Mouse (Mus musculus) adrenal gland (tissue): ENCODE measurements around the gene Setd5.

Experiments
- intact Hi-C: fragments of 180-260 bp; cut with DNase I; formaldehyde crosslinking; loops from one replicate; pipeline ENCODE4 v1.15.1; 2025

Setd5 gene

DNA sequence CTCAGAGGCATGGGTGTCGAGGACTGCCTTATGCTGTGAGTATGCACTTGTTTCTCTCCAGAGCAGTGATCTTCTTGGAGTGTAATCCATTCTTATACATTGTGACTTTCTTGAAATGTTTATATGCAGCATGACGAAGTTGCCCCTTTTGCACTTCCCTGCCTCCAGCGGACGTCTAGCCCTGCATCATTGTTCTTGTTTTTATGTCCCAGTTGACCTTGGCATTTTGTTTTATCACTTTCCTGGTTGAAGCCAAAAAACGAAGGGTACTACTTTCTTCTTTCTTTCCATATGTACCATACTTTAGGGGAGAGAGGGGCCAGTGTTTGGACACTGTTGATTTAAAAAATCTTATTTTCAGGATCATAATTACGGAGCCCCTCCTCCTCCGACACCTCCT, 32.8 kb downstream of the Setd5 start:
- intact Hi-C loops = loop anchor here (5.0 kb wide), 3 partner anchors 37 to 58 kb away; no protein-coding TSS in a partner anchor

DNA sequence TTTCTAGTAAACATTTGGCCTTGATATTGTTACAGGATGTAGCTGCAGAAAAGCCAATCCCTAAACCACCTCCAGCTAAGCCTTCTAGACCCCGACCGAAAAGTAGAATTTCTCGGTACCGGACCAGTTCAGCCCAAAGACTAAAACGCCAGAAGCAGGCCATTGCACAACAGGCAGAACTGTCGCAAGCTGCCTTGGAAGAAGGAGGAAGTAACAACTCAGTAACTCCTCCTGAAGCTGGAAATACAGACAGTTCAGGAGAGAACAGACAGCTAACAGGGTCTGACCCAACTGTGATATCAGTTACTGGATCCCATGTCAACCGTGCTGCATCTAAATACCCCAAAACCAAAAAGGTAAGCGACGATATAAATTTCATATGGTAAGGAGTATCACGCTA, 43.6 kb downstream of the Setd5 start:
- intact Hi-C loops = loop anchor here (2.0 kb wide), 1 partner anchor 16 kb away; no protein-coding TSS in a partner anchor

DNA sequence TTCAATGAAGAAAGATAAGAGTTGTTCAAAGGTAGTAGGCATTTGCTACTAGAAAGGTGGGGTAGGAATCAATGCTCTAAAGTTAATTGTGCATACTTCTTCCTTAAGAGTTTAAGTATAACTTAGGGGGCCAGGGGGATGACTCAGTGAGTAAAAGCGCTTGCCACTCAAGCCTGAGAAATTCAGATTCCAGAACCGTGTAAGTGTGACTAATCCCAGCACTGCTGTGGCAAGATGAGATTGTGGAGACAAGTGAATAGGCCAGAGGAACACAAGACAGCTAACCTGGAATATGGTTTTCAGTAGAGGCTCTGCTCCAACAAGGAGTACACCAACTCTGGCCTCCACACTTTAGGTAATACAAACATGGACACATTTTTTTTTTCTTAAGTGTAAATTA, 56.2 kb downstream of the Setd5 start:
- intact Hi-C loops = no loop called here

- intact Hi-C loops = no loop called here
These were observed 64.4 kb downstream of the Setd5 start for GRCm38 (mm10) chr6:113141389-113142094.

DNA sequence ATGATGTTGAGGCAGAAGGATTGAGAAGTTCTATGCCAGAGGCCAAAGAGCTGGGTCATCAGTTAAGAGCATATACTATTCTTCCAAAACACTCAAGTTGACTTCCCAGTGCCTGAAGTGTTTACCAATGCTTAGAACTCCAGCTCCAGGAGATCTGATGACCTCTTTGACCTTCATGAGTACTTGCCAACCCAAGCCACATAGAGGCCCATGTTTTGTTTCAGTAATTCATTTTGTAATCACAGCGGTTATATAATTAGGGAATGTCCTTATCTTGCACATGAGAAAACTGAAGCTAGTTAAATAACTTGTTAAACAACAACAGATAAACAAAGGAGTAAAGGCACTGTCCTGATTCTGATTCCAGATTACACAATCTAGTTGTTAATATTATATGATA, 67.6 kb downstream of the Setd5 start:
- intact Hi-C loops = loop anchor here (5.0 kb wide), 1 partner anchor 32 kb away; no protein-coding TSS in a partner anchor

GRCm38 (mm10) chr6:113145249-113145648, 68.1 kb downstream of the Setd5 start:
- intact Hi-C loops = loop anchor here (5.0 kb wide), 1 partner anchor 33 kb away; no protein-coding TSS in a partner anchor

- intact Hi-C loops = no loop called here
These were observed 76.9 kb downstream of the Setd5 start for GRCm38 (mm10) chr6:113154071-113154470.

GRCm38 (mm10) chr6:113154886-113155285, 77.7 kb downstream of the Setd5 start:
- intact Hi-C loops = no loop called here

GRCm38 (mm10) chr6:113156064-113156463, 78.9 kb downstream of the Setd5 start:
- intact Hi-C loops = no loop called here

DNA sequence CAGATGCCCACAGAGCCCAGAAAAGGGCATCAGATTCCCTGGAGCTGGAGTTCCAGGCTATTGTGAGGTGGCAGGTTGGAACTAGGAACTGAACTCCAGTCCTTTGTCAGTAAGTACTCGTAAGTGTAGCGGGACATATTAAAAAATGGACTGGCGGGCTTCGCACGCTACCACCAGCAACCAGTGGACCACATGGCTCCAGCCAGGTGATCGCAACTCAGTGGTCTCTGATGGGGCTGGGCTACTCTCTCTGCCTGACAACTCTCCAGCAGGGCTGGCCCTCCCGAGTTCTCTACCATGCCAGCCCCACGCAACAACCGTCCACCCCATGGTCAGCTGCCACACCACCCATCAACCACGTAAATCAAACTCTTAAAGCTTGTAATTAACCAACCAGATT, 82.9 kb downstream of the Setd5 start:
- intact Hi-C loops = no loop called here

GRCm38 (mm10) chr6:113161982-113162381, 84.8 kb downstream of the Setd5 start:
- intact Hi-C loops = no loop called here

DNA sequence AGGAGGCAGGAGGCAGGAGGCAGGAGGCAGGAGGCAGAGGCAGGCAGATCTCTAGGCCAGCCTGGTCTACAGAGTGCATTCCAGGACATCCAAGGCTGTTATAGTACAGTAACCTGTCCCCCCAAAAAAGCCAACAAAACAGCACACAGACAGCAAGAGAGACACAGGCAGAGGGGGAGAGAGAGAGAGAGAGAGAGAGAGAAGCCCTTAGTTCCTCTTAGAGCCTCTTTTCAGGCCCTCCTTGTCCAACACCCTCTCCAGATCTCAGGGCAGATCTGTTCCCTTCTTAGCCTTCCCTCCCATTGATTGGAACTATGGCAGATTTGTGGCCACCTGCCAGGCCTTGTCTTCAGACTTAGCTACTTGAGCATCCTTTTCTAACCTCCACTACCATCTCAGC, 86.3 kb downstream of the Setd5 start:
- intact Hi-C loops = no loop called here

DNA sequence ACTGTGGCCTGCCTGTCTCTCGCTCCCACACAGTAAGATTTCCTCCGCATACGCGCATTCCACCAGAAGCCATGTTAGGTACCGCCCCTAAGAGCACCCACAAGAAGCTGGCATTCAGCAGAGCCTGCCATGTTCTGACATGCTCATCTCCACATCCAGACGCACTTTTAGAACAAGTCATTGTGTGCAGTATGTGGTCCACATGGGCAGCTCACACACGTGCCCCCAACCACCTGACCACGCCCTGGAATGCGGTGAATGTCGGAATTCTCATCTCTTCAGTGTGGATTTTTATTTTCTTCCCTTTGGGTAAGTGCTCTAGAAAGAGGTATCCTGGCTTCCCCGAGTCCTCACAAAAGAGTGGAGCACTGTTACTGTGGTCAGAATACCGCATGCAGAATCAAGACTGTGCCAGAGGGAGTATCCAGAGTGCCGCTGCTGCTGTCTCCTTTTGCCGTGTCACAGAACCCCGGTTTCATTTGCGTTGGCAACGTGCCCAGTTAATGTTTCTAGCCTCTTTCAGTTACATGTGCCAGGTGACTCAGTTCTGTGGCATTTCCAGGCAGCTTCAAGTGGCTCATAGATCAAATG, 89.6 kb downstream of the Setd5 start:
- intact Hi-C loops = no loop called here

DNA sequence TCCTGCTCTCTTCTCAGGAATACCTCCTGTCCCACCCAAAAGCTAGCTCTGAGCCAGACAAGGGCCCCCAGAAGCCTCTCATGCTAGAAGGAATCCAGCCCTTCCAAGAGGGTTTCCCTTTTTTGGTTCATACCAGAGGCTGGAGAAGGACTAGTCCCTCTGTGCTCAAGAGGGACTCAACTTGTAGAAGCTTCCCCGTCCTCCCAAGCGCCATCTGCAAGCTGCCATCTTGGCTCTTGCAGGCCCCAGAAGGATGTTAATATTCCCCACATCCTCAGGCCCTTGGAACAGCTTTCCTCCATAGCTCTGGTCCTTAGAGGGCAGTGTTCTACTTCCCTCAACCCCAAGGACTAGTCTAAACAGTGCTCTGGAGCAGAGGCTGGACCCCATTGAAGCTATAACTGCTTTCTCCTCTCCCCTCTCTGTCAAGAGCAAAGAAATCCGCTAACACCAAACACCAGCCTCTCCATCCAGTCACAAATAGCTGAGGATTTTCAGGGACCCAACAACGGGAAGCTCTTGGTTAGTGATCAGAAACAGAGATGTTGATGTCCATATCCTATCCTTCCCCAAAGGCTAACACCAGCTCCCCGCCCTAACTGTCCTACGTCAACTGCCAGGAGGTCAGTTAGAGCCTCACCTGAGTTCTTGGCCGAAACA, 91.3 kb downstream of the Setd5 start:
- intact Hi-C loops = no loop called here

- intact Hi-C loops = loop anchor here (5.0 kb wide), 1 partner anchor 132 kb away; no protein-coding TSS in a partner anchor
These were observed 92.7 kb downstream of the Setd5 start for GRCm38 (mm10) chr6:113169852-113170251.

- intact Hi-C loops = loop anchor here (5.0 kb wide), 1 partner anchor 132 kb away; no protein-coding TSS in a partner anchor
These were observed 93.5 kb downstream of the Setd5 start for GRCm38 (mm10) chr6:113170651-113171050.

DNA sequence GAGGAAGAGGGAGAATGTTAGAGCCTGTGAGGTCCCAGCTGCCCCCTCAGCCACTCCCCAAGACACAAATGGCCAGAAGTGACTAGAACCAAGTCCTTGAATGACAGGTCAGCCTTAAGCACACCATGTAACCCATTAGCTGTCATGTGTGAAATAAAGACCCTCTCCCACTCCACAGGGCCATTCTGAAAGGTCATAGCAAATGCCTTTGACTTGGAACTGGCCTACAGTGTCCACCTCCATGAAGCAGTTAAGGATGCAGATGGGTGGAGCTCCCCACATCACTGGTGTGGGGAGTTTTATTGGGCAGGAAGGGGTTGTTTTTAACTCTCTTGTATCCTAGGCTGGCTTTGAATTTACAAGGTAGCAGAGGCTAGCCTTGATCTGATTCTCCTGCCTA, 94.8 kb downstream of the Setd5 start:
- intact Hi-C loops = loop anchor here (5.0 kb wide), 1 partner anchor 130 kb away; no protein-coding TSS in a partner anchor

DNA sequence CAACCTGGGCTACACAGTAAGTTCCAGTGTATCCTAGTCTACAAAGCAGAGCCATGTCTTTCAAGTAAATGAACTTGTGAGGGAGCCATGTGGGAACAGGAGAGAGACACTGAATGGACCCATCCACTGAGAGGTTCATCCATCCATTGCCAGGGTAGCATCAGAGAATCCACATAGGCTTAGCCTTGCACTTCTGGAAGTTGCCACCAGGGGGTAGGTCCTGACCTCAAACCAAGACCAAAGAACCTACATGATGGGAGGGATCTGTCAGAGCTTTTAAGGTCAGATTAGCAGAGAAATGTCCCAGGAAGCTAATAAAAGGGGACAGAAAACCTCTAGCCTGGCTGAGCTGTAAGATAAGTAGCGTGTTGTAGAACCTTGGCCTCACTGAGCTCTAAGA, 95.4 kb downstream of the Setd5 start:
- intact Hi-C loops = loop anchor here (5.0 kb wide), 1 partner anchor 130 kb away; no protein-coding TSS in a partner anchor

DNA sequence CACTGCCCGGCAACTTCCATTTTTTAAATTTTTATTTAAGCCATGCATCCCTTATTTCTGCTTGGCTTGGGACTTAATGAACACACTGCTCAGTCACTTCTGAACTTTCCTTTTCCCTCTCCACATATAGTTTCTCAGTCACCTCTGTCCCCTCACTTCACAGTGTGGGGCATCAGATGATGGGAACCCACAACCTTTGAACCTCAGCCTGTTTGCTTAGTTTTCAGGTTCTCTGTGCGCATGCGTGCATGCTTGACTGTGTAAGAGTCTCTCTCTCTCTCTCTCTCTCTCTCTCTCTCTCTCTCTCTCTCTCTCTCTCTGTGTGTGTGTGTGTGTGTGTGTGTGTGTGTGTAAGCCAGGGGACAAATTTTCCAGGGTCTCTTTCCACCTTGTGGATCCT, 98.3 kb downstream of the Setd5 start:
- intact Hi-C loops = no loop called here

- intact Hi-C loops = no loop called here
These were observed 99.4 kb downstream of the Setd5 start for GRCm38 (mm10) chr6:113176613-113177012.

DNA sequence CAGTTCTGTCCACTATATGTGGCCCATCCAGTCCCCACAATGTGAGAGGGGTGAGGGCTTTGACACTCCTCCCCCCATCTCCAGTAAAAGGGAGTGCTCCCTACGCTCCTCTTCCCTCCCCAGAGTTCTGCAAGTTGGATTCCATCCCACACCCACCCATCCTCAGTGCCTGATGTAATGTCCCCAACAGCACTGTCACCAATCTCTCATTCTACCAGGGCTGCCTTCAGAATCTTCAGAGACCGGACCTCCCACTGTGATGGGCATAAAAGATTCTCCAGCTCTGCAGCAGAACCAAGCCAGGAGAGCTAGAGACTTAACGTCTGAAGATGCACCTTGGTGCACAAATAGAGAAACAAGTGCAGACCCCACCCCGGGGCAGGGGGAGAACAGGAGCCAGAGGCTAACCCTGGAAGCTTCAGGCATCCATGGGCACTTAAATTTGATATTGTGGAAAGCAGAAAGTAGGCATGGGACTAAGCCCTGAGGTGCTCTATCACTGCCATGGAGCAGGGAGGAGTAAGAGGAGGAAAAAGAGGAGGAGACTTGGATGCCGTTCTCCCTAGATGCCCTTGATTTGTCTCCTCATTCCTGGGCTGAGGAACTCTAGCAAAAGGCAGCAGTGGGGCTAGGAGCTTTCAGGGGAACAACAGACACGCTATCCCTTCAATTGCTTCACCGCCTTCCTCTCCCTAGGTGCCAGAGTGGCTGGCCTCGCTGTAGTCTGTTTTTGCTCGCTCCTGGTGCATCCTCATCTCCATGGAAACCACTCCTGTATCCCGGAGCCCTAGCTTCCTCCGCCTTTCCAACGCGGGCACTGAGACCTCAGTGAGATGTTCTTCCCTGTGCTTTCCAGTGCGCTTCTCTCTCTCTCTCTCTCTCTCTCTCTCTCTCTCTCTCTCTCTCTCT, 101.4 kb downstream of the Setd5 start:
- intact Hi-C loops = no loop called here
